In genomic region chr1:58070091-58070490, GRCm38 (mm10) we compare ENCODE assay signal across 32 mouse cellular contexts. TPM values are rescaled to one million over a fixed set of nuclear protein-coding genes. Genes with fewer than 3 reads are reported as not detected.
DNase-seq lines count a peak whose midpoint lies in the region; ATAC-seq lines count a peak whose summit lies in the region.
"Had no signal": no experiment of that assay in that cellular context is flagged by ENCODE, and none has a peak within 500 bp of the region (broad histone marks: within the 10 kb centered on the region; RNA-seq: fewer than 3 reads in every experiment).

No protein-coding gene starts in this region.

- no peaks in the 10 kb centered on the region for H3K36me3 ChIP-seq in forebrain, embryonic 16.5 days (ENCODE audit: control insufficient read depth, insufficient read depth)
- no peaks in the 10 kb centered on the region for H3K36me3 ChIP-seq in forebrain, embryonic 12.5 days (replicated peaks)
- H3K36me3 ChIP-seq: heart, embryonic 12.5 days; limb, embryonic 10.5 days; limb, embryonic 15.5 days; liver, embryonic 13.5 days; neural tube, embryonic 15.5 days had no signal

- no peak overlapping the region for H3K4me2 ChIP-seq in forebrain, embryonic 16.5 days (ENCODE audit: low read length)
- H3K4me2 ChIP-seq in forebrain, embryonic 12.5 days = no peak overlapping the region
- H3K4me2 ChIP-seq: heart, embryonic 12.5 days; limb, embryonic 15.5 days; liver, embryonic 13.5 days; neural tube, embryonic 15.5 days had no signal

- H3K4me3 ChIP-seq in forebrain, embryonic 16.5 days (replicated peaks; ENCODE audit: low read length) = no peak overlapping the region
- H3K4me3 ChIP-seq in forebrain, embryonic 12.5 days (replicated peaks) = no peak overlapping the region
- H3K4me3 ChIP-seq: gastrocnemius, adult 2 months; heart, adult 2 months; heart, embryonic 12.5 days; limb, embryonic 10.5 days; limb, embryonic 15.5 days; liver, embryonic 13.5 days; neural tube, embryonic 15.5 days had no signal

- H3K9me3 ChIP-seq in forebrain, embryonic 16.5 days (ENCODE audit: control insufficient read depth, low read length) = no peaks in the 10 kb centered on the region
- H3K9me3 ChIP-seq in forebrain, embryonic 12.5 days = no peaks in the 10 kb centered on the region
- H3K9me3 ChIP-seq: heart, embryonic 12.5 days; limb, embryonic 10.5 days; limb, embryonic 15.5 days; liver, embryonic 13.5 days; neural tube, embryonic 15.5 days had no signal

- H3K27me3 ChIP-seq in forebrain, embryonic 16.5 days (replicated peaks; ENCODE audit: control insufficient read depth, insufficient read depth, low read length) = no peaks in the 10 kb centered on the region
- no peaks in the 10 kb centered on the region for H3K27me3 ChIP-seq in forebrain, embryonic 12.5 days
- H3K27me3 ChIP-seq: CH12.LX; limb, embryonic 15.5 days; liver, embryonic 13.5 days; neural tube, embryonic 15.5 days had no signal

- ATAC-seq in forebrain, embryonic 16.5 days = peak; percentile 57; the same call in 1 of the 2 replicates
- no peak for ATAC-seq in forebrain, embryonic 12.5 days (ENCODE audit: low FRiP score)
- ATAC-seq: intestine, embryonic 16.5 days had no signal

- intact Hi-C loops in left cerebral cortex, postnatal 14 days (cut with DNase I) = no loop called here
- intact Hi-C loops in left cerebral cortex, postnatal 36 days (cut with DNase I) = no loop called here

- 87% methylated on average over 11 of the region's 11 CpGs for WGBS in forebrain, embryonic 16.5 days
- WGBS in forebrain, embryonic 12.5 days = 95% methylated on average over 11 of the region's 11 CpGs

- H3K9ac ChIP-seq in forebrain, embryonic 16.5 days (replicated peaks; ENCODE audit: low read depth, low read length) = no peak overlapping the region
- H3K9ac ChIP-seq in forebrain, embryonic 12.5 days = no peak overlapping the region
- H3K9ac ChIP-seq: heart, embryonic 12.5 days; limb, embryonic 15.5 days; liver, embryonic 13.5 days; neural tube, embryonic 15.5 days had no signal

- H3K4me1 ChIP-seq in forebrain, embryonic 16.5 days (replicated peaks; ENCODE audit: control insufficient read depth, insufficient read depth, low read length) = no peaks in the 10 kb centered on the region
- H3K4me1 ChIP-seq in forebrain, embryonic 12.5 days = no peaks in the 10 kb centered on the region
- H3K4me1 ChIP-seq: limb, embryonic 15.5 days; liver, embryonic 13.5 days; neural tube, embryonic 15.5 days had no signal

- H3K27ac ChIP-seq in forebrain, embryonic 16.5 days (ENCODE audit: low read length) = no peak overlapping the region
- no peak overlapping the region for H3K27ac ChIP-seq in forebrain, embryonic 12.5 days
- H3K27ac ChIP-seq: gastrocnemius, adult 2 months; heart, adult 2 months; kidney, postnatal 0 days; limb, embryonic 10.5 days; limb, embryonic 15.5 days; liver, embryonic 13.5 days; macrophage; neural tube, embryonic 15.5 days had no signal

- DNase-seq in adrenal gland, adult (ENCODE audit: inconsistent age in 2 of 2, low spot score in 1 of 2) = peak; percentile 24 to 80
- DNase-seq in adrenal gland, postnatal 25 days = no peak
- DNase-seq in left cerebral cortex, postnatal 14 days (ENCODE audit: low spot score in 2 of 2) = peak; percentile 11 to 48
- DNase-seq in left cerebral cortex, postnatal 36 days (ENCODE audit: low spot score in 2 of 2) = no peak
- DNase-seq in R1 (ENCODE audit: low read depth, low spot score) = peak; percentile 21
- no peak for DNase-seq in lung, adult 18-20 months
- DNase-seq: cerebellum, adult 8-10 months; cerebellum, postnatal 25 days; gastrocnemius, adult 2 months; gastrocnemius, postnatal 36 days; heart, adult 2 months; kidney, adult 8-10 months; kidney, postnatal 4 days; liver, embryonic 13.5 days; lung, adult 2 months; lung, postnatal 10 days; retina, postnatal 1 day; spleen, adult 18-20 months; thymus, postnatal 14 days had no signal

RNA-seq across cellular contexts. Expression of gene Aox1, which starts 40.4 kb away (rescaled TPM):
- 31.1 and 43.5 TPM in 2 replicates for total RNA-seq in adrenal gland, postnatal 25 days (2021)
- 0.25 and 0.37 TPM in 2 replicates for polyA plus RNA-seq in forebrain, embryonic 16.5 days (2015; fragmentation: Nextera tagmentation; extraction: Ambion mirVana)
- polyA plus RNA-seq in forebrain, embryonic 12.5 days (2016; fragmentation: Nextera tagmentation; extraction: Ambion mirVana) = 0.10 and 0.12 TPM in 2 replicates
- total RNA-seq in left cerebral cortex, postnatal 14 days (2021) = 1 to 10 TPM; 1.6 to 1.7 TPM
- total RNA-seq in left cerebral cortex, postnatal 36 days (2021) = 1 to 10 TPM; 2.9 to 4.3 TPM
- total RNA-seq: hematopoietic stem cell, adult 5-6 weeks; megakaryocyte-erythroid progenitor cell, adult 5-6 weeks had no signal
- polyA plus RNA-seq: embryonic facial prominence, embryonic 11.5 days had no signal

RNA-seq across cellular contexts. Expression of gene Aox3, which starts 42.8 kb away (rescaled TPM):
- total RNA-seq in adrenal gland, postnatal 25 days (2021) = 3.3 and 6.4 TPM in 2 replicates
- polyA plus RNA-seq in forebrain, embryonic 16.5 days (2015; fragmentation: Nextera tagmentation; extraction: Ambion mirVana) = 0.33 and 0.37 TPM in 2 replicates
- polyA plus RNA-seq in forebrain, embryonic 12.5 days (2016; fragmentation: Nextera tagmentation; extraction: Ambion mirVana) = 0.20 and 0.29 TPM in 2 replicates
- 1 to 10 TPM; 2.3 to 2.5 TPM for total RNA-seq in left cerebral cortex, postnatal 14 days (2021)
- total RNA-seq in left cerebral cortex, postnatal 36 days (2021) = 1 to 10 TPM; 1.8 to 5.3 TPM
- total RNA-seq: hematopoietic stem cell, adult 5-6 weeks; megakaryocyte-erythroid progenitor cell, adult 5-6 weeks had no signal
- polyA plus RNA-seq: heart, embryonic 12.5 days; macrophage had no signal

RNA-seq across cellular contexts. Expression of gene Kctd18, which starts 51.3 kb away (rescaled TPM):
- 15.8 and 24.0 TPM in 2 replicates for total RNA-seq in adrenal gland, postnatal 25 days (2021)
- 31.5 and 33.7 TPM in 2 replicates for polyA plus RNA-seq in forebrain, embryonic 16.5 days (2015; fragmentation: Nextera tagmentation; extraction: Ambion mirVana)
- polyA plus RNA-seq in forebrain, embryonic 12.5 days (2016; fragmentation: Nextera tagmentation; extraction: Ambion mirVana) = 25.7 and 27.6 TPM in 2 replicates
- 10 to 100 TPM; 14.8 to 17.1 TPM for total RNA-seq in left cerebral cortex, postnatal 14 days (2021)
- total RNA-seq in left cerebral cortex, postnatal 36 days (2021) = 10 to 100 TPM; 12.6 to 22.0 TPM

Comparison
In these comparisons a context has a peak if more than half of its experiments do, and no peak if none do; other contexts are left out.
1. DNase-seq: peak in adrenal gland, adult (2 of 2), left cerebral cortex, postnatal 14 days (2 of 2) and R1 (single experiment); none in adrenal gland, postnatal 25 days (single experiment), left cerebral cortex, postnatal 36 days (0 of 2) and lung, adult 18-20 months (0 of 2).